Mouse (Mus musculus) ZHBTc4 (cell line): ENCODE results near the gene Plcl1.

Source experiments
- DNase-seq: peaks from one replicate; pipeline ENCODE4 v3.0.0-alpha.2; 2011; ENCODE audit warnings: low read depth, low spot score

The Plcl1 gene

GRCm38 (mm10) chr1:55525100-55525499, 119.4 kb downstream of the Plcl1 start:
- no peak for DNase-seq

GRCm38 (mm10) chr1:55525748-55526147, 120.0 kb downstream of the Plcl1 start:
- no peak for DNase-seq

- DNase-seq = no peak
Observed at GRCm38 (mm10) chr1:55528547-55529304, 123.0 kb downstream of the Plcl1 start.

GRCm38 (mm10) chr1:55533823-55534222, 128.1 kb downstream of the Plcl1 start:
- no peak for DNase-seq

GRCm38 (mm10) chr1:55554405-55554804, 148.7 kb downstream of the Plcl1 start:
- DNase-seq = no peak

GRCm38 (mm10) chr1:55557960-55558359, 152.2 kb downstream of the Plcl1 start:
- DNase-seq = no peak

GRCm38 (mm10) chr1:55558409-55558808, 152.7 kb downstream of the Plcl1 start:
- no peak for DNase-seq

GRCm38 (mm10) chr1:55559998-55560397, 154.3 kb downstream of the Plcl1 start:
- no peak for DNase-seq

- DNase-seq = no peak
Observed at GRCm38 (mm10) chr1:55565933-55566332, 160.2 kb downstream of the Plcl1 start.

GRCm38 (mm10) chr1:55567801-55568360, 162.2 kb downstream of the Plcl1 start:
- DNase-seq = no peak

- DNase-seq = no peak
Observed at GRCm38 (mm10) chr1:55570225-55570624, 164.5 kb downstream of the Plcl1 start.

GRCm38 (mm10) chr1:55571399-55571798, 165.7 kb downstream of the Plcl1 start:
- no peak for DNase-seq

GRCm38 (mm10) chr1:55572202-55572601, 166.5 kb downstream of the Plcl1 start:
- DNase-seq = no peak

- no peak for DNase-seq
Observed at GRCm38 (mm10) chr1:55572664-55573063, 166.9 kb downstream of the Plcl1 start.

- DNase-seq = peak; percentile 66
Observed at GRCm38 (mm10) chr1:55575916-55576315, 170.2 kb downstream of the Plcl1 start.

- DNase-seq = no peak
Observed at GRCm38 (mm10) chr1:55581752-55582151, 176.0 kb downstream of the Plcl1 start.

- DNase-seq = no peak
Observed at GRCm38 (mm10) chr1:55585441-55585840, 179.7 kb downstream of the Plcl1 start.

GRCm38 (mm10) chr1:55588090-55588489, 182.4 kb downstream of the Plcl1 start:
- DNase-seq = no peak

GRCm38 (mm10) chr1:55590047-55590446, 184.3 kb downstream of the Plcl1 start:
- no peak for DNase-seq

GRCm38 (mm10) chr1:55600496-55600895, 194.8 kb downstream of the Plcl1 start:
- no peak for DNase-seq

GRCm38 (mm10) chr1:55604593-55604992, 198.9 kb downstream of the Plcl1 start:
- DNase-seq = no peak

- DNase-seq = peak; percentile 23
Observed at GRCm38 (mm10) chr1:55605450-55605849, 199.7 kb downstream of the Plcl1 start.

- DNase-seq = no peak
Observed at GRCm38 (mm10) chr1:55605956-55606355, 200.2 kb downstream of the Plcl1 start.
